Mouse (Mus musculus) monocyte, adult 2 months (primary cell): ENCODE measurements around the gene Limch1.
A peak's percentile ranks its signal among the peaks of the same experiment; 100 is the strongest.

Experiments
- DNase-seq, 2 experiments: peaks; one replicate each; pipeline ENCODE4 v3.0.0; 2022; ENCODE audit warnings: low spot score in 2 of 2, low read depth in 1 of 2

Gene Limch1

GRCm38 (mm10) chr5:67024459-67025050, 278.9 kb downstream of the Limch1 start:
- DNase-seq, result no peak

- DNase-seq, result no peak
Observed at GRCm38 (mm10) chr5:67025095-67025494, 279.5 kb downstream of the Limch1 start.

GRCm38 (mm10) chr5:67025581-67025980, 280.0 kb downstream of the Limch1 start:
- DNase-seq, result no peak

- DNase-seq, result no peak
Observed at GRCm38 (mm10) chr5:67028786-67029185, 283.2 kb downstream of the Limch1 start.

- DNase-seq, result no peak
Observed at GRCm38 (mm10) chr5:67029946-67030345, 284.3 kb downstream of the Limch1 start.

- no peak for DNase-seq
Observed at GRCm38 (mm10) chr5:67032601-67033000, 287.0 kb downstream of the Limch1 start.

GRCm38 (mm10) chr5:67043932-67044331, 298.3 kb downstream of the Limch1 start:
- DNase-seq, result no peak

GRCm38 (mm10) chr5:67048003-67048402, 302.4 kb downstream of the Limch1 start:
- DNase-seq, result no peak

GRCm38 (mm10) chr5:67057803-67058202, 312.2 kb downstream of the Limch1 start:
- DNase-seq, result no peak

GRCm38 (mm10) chr5:67060519-67060918, 314.9 kb downstream of the Limch1 start:
- DNase-seq, result peak in 1 of 2 experiments; percentile 1

- DNase-seq, result no peak
Observed at GRCm38 (mm10) chr5:67063596-67063995, 318.0 kb downstream of the Limch1 start.

- DNase-seq, result no peak
Observed at GRCm38 (mm10) chr5:67083117-67083516, 337.5 kb downstream of the Limch1 start.

GRCm38 (mm10) chr5:67090856-67091255, 345.2 kb downstream of the Limch1 start:
- no peak for DNase-seq

- DNase-seq, result no peak
Observed at GRCm38 (mm10) chr5:67091766-67092165, 346.1 kb downstream of the Limch1 start.

- DNase-seq, result no peak
Observed at GRCm38 (mm10) chr5:67093991-67094390, 348.4 kb downstream of the Limch1 start.

- DNase-seq, result no peak
Observed at GRCm38 (mm10) chr5:67095153-67095552, 349.5 kb downstream of the Limch1 start.

GRCm38 (mm10) chr5:67095651-67096377, 350.2 kb downstream of the Limch1 start:
- DNase-seq, result no peak

- DNase-seq, result no peak
Observed at GRCm38 (mm10) chr5:67096378-67096771, 350.7 kb downstream of the Limch1 start.

GRCm38 (mm10) chr5:67097106-67098050, 351.8 kb downstream of the Limch1 start:
- DNase-seq, result no peak

- no peak for DNase-seq
Observed at GRCm38 (mm10) chr5:67098051-67098732, 352.6 kb downstream of the Limch1 start.

- DNase-seq, result no peak
Observed at GRCm38 (mm10) chr5:67098733-67099323, 353.2 kb downstream of the Limch1 start, which contains the start of gene Phox2b. Phox2b (minus strand) TSS chr5:67099301.
